Mouse (Mus musculus) hindbrain, embryonic 15.5 days (tissue): ENCODE data around the gene Lrch1. TPM values are rescaled to one million over a fixed set of nuclear protein-coding genes. Genes with fewer than 3 reads are reported as not detected.

Experiments used
- ATAC-seq: fragments of 200-750 bp; cut with Nextera tagmentation; 2 replicates; pipeline ENCODE4 v1.8.0; 2017; ENCODE audit warnings: low read depth, moderate number of reproducible peaks, moderate TSS enrichment; ENCODE audit not compliant: low FRiP score
- H3K27ac ChIP-seq: fragments of 300-500 bp; sonication (generic); replicated peaks from 2 replicates; pipeline ENCODE4 v1.5.1; 2015; ENCODE audit warnings: mild to moderate bottlenecking, inconsistent platforms
- H3K27me3 ChIP-seq: fragments of 300-500 bp; sonication (generic); 2 replicates; pipeline ENCODE4 v1.6.1; 2015; ENCODE audit warnings: control low read depth, inconsistent platforms
- H3K36me3 ChIP-seq: fragments of 300-500 bp; sonication (generic); 2 replicates; pipeline ENCODE4 v1.6.1; 2015; ENCODE audit warnings: control low read depth, inconsistent platforms
- H3K4me1 ChIP-seq: fragments of 300-500 bp; sonication (generic); replicated peaks from 2 replicates; pipeline ENCODE4 v1.6.1; 2015; ENCODE audit warnings: control low read depth, inconsistent platforms
- H3K4me2 ChIP-seq: fragments of 300-500 bp; sonication (generic); 2 replicates; pipeline ENCODE4 v1.6.1; 2015; ENCODE audit warnings: moderate library complexity, mild to moderate bottlenecking, inconsistent platforms
- H3K4me3 ChIP-seq: fragments of 300-500 bp; sonication (generic); 2 replicates; pipeline ENCODE4 v1.5.1; 2015; ENCODE audit warnings: mild to moderate bottlenecking, inconsistent platforms
- H3K9ac ChIP-seq: fragments of 300-500 bp; sonication (generic); 2 replicates; pipeline ENCODE4 v1.6.1; 2015; ENCODE audit warnings: inconsistent platforms
- H3K9me3 ChIP-seq: fragments of 300-500 bp; sonication (generic); 2 replicates; pipeline ENCODE4 v1.6.1; 2016; ENCODE audit warnings: control low read depth, inconsistent platforms
- WGBS: fragments of 180-500 bp; shearing (Covaris S2); methylation state at CpG from one replicate; pipeline ENCODE4 v1.1.7; 2015; 5-methylcytosine and 5-hydroxymethylcytosine counted together
- polyA plus RNA-seq: library from polyadenylated mRNA; unstranded; fragments of >200 nt; fragmentation: Nextera tagmentation; extraction: Ambion mirVana; gene quantifications from 2 replicates; pipeline ENCODE4 v1.2.1, GENCODE M21; 2015

Gene Lrch1
- polyA plus RNA-seq, 1 experiment from 2014 or later = 20.2 TPM

DNA sequence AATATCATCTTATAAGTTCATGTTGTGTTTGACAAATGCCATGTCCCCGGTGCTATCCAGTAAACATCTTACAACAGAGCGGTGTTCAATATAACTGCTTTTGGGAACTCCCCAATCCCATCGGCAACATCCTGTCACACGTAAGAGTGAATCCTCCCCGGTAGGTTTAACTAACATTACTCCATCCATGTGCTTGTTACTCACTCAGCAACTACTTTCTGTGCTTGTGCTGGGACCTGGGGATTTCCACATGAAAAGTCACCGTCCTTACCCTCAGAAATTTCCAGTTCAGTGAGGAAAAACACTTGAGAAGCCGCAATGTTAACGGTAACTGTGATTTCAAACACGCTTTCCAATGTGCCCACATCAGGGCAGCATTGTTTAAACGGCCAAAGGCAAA lies 66.8 kb downstream of the Lrch1 start:
- Histone ChIP-seq H3K27me3 (no peaks in the 10 kb centered on the region), H3K4me1 (peaks cover 30% of the 10 kb centered on the region), H3K9ac (no peak overlapping the region), H3K36me3 (no peaks in the 10 kb centered on the region), H3K27ac (no peak overlapping the region), H3K9me3 (no peaks in the 10 kb centered on the region), H3K4me3 (no peak overlapping the region), H3K4me2 (no peak overlapping the region)
- 70% methylated on average over 10 of the region's 10 CpGs for WGBS
- ATAC-seq = no peak

DNA sequence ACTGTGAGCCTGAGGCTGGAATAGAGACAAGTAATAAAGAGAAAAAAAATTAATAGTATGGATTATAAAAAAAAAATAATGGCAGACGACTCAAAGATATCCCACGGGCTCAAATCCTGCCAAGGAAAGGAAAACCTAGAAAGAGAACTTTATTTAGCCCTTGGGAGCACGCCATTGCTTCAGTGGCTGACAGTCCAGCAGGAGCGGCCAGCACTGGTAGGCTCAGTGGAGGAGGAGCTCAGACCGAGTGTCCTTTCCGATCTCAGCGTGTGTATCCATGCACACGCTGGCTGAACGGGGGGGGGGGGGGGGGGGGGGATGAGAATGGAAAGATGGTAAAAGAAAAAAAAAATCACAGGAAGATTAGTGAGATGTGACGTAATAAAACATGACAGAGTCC lies 68.2 kb downstream of the Lrch1 start:
- Histone ChIP-seq H3K4me2 (no peak overlapping the region), H3K9ac (no peak overlapping the region), H3K4me1 (peaks cover 18% of the 10 kb centered on the region), H3K4me3 (no peak overlapping the region), H3K27me3 (no peaks in the 10 kb centered on the region), H3K27ac (no peak overlapping the region), H3K9me3 (no peaks in the 10 kb centered on the region), H3K36me3 (no peaks in the 10 kb centered on the region)
- no peak for ATAC-seq
- WGBS = 74% methylated on average over 10 of the region's 10 CpGs

DNA sequence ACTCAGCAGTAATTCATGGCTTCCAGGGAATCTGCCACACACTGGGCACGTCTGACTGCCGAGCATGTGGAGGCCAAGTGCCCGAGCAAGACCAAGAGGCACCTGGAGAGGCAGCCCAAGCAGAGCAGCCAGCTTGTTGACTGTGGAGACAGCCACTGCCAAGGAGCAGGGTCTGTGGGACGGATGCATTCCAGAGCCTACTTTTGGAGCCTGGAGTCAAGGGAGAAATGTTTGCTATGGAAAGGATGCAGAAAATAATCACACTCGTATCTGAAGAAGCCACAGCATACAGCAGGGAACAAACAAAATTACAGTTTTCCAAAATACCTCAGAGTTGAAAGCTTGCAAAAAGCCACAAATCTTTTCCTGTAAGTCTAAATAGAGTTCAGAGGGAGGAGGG lies 70.4 kb downstream of the Lrch1 start:
- ATAC-seq = no peak

DNA sequence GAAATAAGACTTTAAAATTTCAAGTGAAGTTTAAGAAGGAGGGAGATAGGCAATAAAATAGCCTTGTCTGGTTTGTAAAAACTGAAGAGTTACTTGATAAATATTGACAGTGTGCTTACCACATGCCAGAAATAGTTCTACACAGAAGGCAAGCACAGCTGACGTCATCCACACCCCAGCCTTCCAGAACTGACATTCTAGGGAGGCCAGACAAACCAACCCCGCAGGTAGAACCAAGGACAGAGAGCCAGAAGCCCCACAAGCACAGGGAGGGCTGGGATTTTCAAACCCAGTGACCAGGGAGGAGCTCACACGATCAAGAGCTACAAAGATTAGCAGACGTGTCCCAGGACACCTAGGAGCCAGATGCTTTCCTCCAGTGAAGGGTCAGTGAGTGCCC lies 76.5 kb downstream of the Lrch1 start:
- Histone ChIP-seq H3K9ac (no peak overlapping the region), H3K27me3 (no peaks in the 10 kb centered on the region)

More for the DNA sequence above, 70.4 kb downstream of the Lrch1 start:
- Histone ChIP-seq H3K36me3 (no peaks in the 10 kb centered on the region), H3K4me2 (no peak overlapping the region), H3K27me3 (no peaks in the 10 kb centered on the region), H3K9ac (no peak overlapping the region), H3K4me3 (no peak overlapping the region), H3K27ac (peak overlapping the region; percentile 57; the same call in 1 of the 2 replicates), H3K4me1 (peaks cover 6% of the 10 kb centered on the region), H3K9me3 (no peaks in the 10 kb centered on the region)
- 39% methylated on average over 5 of the region's 5 CpGs for WGBS

DNA sequence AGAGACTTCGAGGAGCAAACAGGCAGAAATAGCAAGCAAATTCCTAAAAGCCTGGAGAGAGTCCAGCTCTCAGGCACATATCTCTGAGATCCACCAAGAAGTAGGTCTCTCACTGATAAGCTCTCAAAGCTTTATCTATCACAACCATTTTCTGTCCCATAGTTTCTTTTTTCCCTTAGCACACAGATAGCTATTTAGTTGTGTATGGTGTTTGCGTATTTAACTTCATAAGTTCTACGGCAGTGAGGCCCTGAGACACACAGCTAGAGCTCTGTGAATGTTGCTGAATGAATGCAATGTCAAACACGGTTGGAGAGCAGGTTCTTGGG lies 78.8 kb downstream of the Lrch1 start:
- Histone ChIP-seq H3K4me1 (peaks cover 32% of the 10 kb centered on the region), H3K4me3 (no peak overlapping the region), H3K27ac (no peak overlapping the region), H3K9ac (no peak overlapping the region), H3K4me2 (no peak overlapping the region), H3K9me3 (no peaks in the 10 kb centered on the region), H3K27me3 (no peaks in the 10 kb centered on the region), H3K36me3 (no peaks in the 10 kb centered on the region)
- WGBS = 83% methylated on average over 4 of the region's 4 CpGs
- no peak for ATAC-seq

More for the DNA sequence above, 76.5 kb downstream of the Lrch1 start:
- Histone ChIP-seq H3K27ac (no peak overlapping the region), H3K9me3 (no peaks in the 10 kb centered on the region), H3K4me3 (no peak overlapping the region), H3K4me2 (no peak overlapping the region), H3K4me1 (peaks cover 20% of the 10 kb centered on the region), H3K36me3 (no peaks in the 10 kb centered on the region)
- no peak for ATAC-seq
- WGBS = 69% methylated on average over 4 of the region's 4 CpGs

DNA sequence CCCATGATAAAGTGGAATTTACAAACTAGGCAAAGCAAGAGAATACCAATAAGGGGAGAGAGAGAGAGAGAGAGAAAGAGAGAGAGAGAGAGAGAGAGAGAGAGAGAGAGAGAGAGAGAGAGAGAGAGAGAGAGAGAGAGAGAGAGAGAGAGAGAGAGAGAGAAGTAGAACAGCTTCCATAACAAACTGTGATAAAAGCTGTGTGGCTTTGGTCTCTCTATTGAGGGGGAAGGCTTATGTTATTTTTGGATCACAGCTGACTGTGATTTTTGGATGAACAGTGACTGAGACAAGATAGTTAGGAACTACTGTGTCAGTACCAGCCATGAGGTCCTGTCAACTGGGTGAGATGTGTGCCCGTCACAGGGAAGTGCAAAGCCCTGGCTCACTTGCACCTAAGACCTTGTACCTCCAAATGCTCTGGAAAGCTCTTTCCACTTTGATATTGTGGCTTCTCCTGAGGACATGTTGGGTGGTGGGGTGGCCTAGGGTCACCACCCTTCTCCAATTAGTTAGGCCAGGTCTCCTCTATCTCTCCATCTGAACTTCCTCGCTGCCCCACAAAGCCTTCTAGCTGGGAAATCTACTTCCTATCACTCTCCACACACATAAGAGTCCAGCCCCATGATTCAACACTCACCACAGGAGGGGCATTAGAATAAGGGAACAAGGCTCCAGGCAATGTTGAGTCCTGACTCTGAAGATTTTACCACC lies 79.3 kb downstream of the Lrch1 start:
- WGBS = 86% methylated on average over 2 of the region's 2 CpGs
- Histone ChIP-seq H3K27me3 (no peaks in the 10 kb centered on the region), H3K36me3 (no peaks in the 10 kb centered on the region), H3K9me3 (no peaks in the 10 kb centered on the region), H3K27ac (no peak overlapping the region), H3K4me1 (peaks cover 32% of the 10 kb centered on the region), H3K4me2 (no peak overlapping the region), H3K9ac (no peak overlapping the region), H3K4me3 (no peak overlapping the region)
- no peak for ATAC-seq

DNA sequence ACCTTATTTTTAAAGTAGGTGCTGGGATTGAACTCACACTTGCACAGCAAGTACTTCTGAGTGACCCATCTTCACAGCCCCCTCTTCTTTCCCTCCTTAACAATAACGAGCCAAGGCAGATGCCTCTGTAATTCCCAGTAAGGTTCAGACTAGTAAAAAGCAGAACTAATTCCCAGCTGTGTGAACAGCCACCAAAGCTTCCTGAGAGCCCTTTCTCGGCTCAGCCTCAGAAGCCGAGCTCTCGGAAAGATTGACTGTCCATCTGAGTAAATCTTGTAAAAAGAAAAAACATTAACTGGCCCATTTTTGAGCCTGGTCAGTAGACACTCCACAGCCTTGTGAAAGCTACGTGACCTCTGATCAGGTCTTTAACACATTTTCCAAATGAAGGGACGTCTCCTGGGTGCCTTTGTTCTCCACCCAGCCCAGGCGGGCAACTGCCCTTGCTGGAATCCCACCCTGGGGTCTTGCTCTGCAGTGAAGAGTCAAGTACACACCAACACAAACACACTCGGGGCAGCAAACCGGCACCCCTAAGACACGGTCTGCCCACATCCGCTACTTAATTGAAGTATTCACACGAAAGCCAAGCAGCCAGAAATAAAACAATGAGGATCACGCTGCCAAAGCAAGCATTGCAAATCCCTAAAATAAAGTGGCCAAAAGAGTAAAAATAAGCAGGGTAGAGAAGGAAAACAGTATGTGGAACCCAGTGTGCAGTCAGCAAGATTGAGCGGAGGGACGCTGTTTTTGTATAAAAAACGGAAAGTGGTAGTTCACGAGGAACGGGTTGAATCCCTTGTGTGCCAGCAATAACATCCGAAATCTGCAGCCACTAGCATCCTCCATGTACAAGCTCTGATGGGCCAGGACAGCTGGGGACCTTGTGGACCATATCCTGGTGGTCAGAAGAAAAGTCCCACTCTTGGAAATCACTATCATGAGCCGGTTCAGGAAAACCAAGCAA lies 80.3 kb downstream of the Lrch1 start:
- ATAC-seq = no peak
- H3K4me1 ChIP-seq = peaks cover 32% of the 10 kb centered on the region
- no peaks in the 10 kb centered on the region for H3K36me3 ChIP-seq
- H3K27me3 ChIP-seq = no peaks in the 10 kb centered on the region
- peak overlapping the region; percentile 41 for H3K4me2 ChIP-seq
- H3K9me3 ChIP-seq = no peaks in the 10 kb centered on the region
- H3K27ac ChIP-seq = peak overlapping the region; percentile 5; the same call in 1 of the 2 replicates
- 0 out of 2 replicates have a peak overlapping the region, but pooled peaks have one; percentile 1 for H3K4me3 ChIP-seq
- H3K9ac ChIP-seq = no peak overlapping the region
- WGBS = 23% methylated on average over 20 of the region's 20 CpGs

DNA sequence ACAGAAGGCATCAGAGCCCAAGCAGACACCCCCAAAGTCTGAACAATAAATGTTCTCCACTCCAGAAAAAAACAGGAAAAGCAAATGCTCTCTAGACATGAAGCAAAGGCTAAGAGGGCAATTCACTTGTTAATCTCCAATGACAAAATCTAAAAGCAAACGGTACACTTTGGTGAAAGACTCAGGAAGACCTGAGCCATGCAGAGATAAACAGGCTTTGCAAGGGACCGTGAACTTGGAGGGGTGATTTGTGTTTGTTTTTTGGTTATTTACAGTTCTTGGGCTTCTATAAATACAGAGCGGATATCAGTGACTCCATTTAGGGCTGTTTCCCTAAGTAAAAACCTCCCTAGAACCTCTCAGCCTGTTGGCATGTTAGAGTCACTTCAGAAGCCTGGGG lies 81.9 kb downstream of the Lrch1 start:
- H3K9ac ChIP-seq = no peak overlapping the region
- H3K36me3 ChIP-seq = no peaks in the 10 kb centered on the region
- WGBS = 70% methylated on average over 3 of the region's 3 CpGs
- no peak overlapping the region for H3K4me2 ChIP-seq
- no peak overlapping the region for H3K4me3 ChIP-seq
- H3K4me1 ChIP-seq = peaks cover 29% of the 10 kb centered on the region
- no peaks in the 10 kb centered on the region for H3K27me3 ChIP-seq
- H3K27ac ChIP-seq = no peak overlapping the region
- H3K9me3 ChIP-seq = no peaks in the 10 kb centered on the region
- ATAC-seq = no peak

DNA sequence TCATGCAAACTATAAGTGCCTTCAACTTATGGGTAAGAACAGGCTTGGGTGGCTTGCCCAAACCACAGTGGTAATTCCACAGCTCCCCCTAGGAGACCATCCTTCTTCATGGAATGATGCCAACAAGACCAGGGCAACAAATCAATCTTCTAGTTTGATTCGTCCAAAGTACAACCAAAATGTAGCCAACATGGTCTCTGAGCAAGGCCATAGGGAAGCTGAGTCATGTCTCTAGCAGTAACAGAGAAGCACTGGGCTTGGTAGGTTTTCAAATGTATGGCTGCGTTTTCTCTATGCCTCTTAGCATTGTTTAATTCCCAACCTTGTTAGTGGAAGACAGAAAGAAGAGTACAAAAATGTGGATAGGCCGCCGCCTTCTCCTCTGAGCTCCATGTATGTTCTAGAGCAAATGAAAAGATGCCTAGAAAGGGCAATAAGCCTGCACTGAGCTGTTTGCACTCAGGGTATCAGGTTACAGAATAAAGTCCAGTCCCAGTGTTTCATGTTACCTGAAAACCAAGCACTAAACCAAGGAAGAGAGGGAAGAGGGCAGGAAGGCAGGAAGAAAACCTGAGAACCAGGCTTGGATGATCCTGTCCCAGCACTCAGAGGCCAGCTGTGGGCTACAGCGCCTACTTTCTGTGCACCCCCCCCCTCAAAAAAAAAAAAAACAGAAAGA lies 82.7 kb downstream of the Lrch1 start:
- Histone ChIP-seq H3K27me3 (no peaks in the 10 kb centered on the region), H3K4me3 (no peak overlapping the region), H3K9ac (no peak overlapping the region), H3K4me2 (no peak overlapping the region), H3K27ac (no peak overlapping the region), H3K9me3 (no peaks in the 10 kb centered on the region), H3K4me1 (peaks cover 29% of the 10 kb centered on the region), H3K36me3 (no peaks in the 10 kb centered on the region)
- 83% methylated on average over 5 of the region's 5 CpGs for WGBS
- ATAC-seq = no peak

DNA sequence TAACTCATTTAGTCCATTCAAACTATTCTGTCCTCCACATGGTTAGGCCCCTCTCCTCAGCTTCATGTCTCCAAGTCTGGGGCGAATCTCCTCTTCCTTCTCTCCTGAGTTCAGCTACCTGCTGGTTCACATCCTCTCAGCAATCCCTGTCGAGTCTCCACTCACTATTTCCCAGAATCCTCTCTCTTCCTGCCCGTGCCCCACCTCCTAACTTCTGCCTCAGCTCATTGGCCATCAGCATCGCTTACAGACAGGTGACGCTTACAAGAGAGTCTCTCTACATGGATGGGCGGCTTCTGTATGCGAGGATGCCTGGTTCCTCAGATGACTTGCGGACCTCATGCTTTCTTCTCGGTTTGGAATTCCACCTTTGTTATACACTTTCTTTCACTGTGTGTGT lies 86.2 kb downstream of the Lrch1 start:
- Histone ChIP-seq H3K27me3 (no peaks in the 10 kb centered on the region), H3K4me3 (no peak overlapping the region), H3K9me3 (no peaks in the 10 kb centered on the region), H3K4me2 (no peak overlapping the region), H3K36me3 (no peaks in the 10 kb centered on the region), H3K4me1 (peaks cover 14% of the 10 kb centered on the region), H3K27ac (no peak overlapping the region), H3K9ac (no peak overlapping the region)
- no peak for ATAC-seq
- WGBS = 91% methylated on average over 9 of the region's 9 CpGs

DNA sequence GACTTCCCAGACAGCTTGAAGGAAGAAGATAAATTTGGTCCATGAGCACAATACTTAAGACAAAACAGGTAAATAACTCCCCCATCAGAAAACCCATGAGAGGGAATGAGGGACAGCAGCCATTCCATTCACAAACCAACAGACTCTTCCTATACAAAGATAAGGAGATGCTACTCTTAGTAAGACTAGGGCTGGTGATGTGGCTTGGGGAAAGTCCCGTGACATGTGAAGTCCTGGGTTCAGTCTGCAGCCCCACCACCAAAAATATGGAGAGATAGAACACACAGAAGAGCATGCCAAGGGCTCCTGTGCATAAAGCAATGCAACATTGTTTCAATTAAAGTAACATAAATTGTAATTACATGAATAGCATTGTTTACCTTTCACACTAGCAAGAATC lies 88.5 kb downstream of the Lrch1 start:
- 0 out of 2 replicates have a peak, but pooled peaks cover 4% of the 10 kb centered on the region for H3K36me3 ChIP-seq
- no peak for ATAC-seq
- WGBS = 100% methylated on average over 1 of the region's 1 CpGs
- no peaks in the 10 kb centered on the region; the same call in 1 of the 2 replicates for H3K4me1 ChIP-seq
- no peak overlapping the region for H3K4me3 ChIP-seq
- no peak overlapping the region for H3K27ac ChIP-seq
- no peaks in the 10 kb centered on the region for H3K27me3 ChIP-seq
- no peak overlapping the region for H3K4me2 ChIP-seq
- H3K9ac ChIP-seq = no peak overlapping the region
- no peaks in the 10 kb centered on the region for H3K9me3 ChIP-seq

DNA sequence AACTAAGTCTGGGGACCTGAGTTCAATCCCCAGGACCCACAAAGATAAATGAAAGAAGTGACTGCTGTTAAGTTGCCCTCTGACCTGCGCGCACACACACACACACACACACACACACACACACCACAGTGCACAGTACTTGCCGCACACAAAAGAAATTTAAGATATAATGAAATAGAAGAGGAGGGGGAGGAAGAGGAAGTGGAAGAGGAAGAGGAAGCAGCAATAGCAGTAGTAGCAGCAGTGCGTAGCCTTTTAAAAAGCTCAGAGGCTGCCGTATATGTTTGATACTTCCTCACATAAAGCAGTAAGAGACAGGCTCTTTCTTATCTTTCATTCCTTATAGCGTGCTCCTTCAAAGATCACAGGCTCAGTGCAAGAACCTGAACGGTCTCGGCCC lies 92.2 kb downstream of the Lrch1 start:
- Histone ChIP-seq H3K9ac (no peak overlapping the region), H3K4me3 (no peak overlapping the region), H3K27me3 (no peaks in the 10 kb centered on the region), H3K4me1 (peaks cover 27% of the 10 kb centered on the region), H3K9me3 (no peaks in the 10 kb centered on the region), H3K4me2 (no peak overlapping the region), H3K36me3 (0 out of 2 replicates have a peak, but pooled peaks cover 4% of the 10 kb centered on the region), H3K27ac (no peak overlapping the region)
- 91% methylated on average over 8 of the region's 8 CpGs for WGBS
- no peak for ATAC-seq
